Mouse (Mus musculus) hindbrain, embryonic 14.5 days (tissue): ENCODE measurements around the gene Srm. TPM values are rescaled to one million over a fixed set of nuclear protein-coding genes. Genes with fewer than 3 reads are reported as not detected.

ENCODE experiments used
- ATAC-seq: fragments of 200-750 bp; cut with Nextera tagmentation; 2 replicates; pipeline ENCODE4 v1.8.0; 2017; ENCODE audit warnings: moderate number of reproducible peaks, mild to moderate bottlenecking, moderate TSS enrichment, moderate library complexity; ENCODE audit not compliant: low FRiP score
- DNase-seq: peaks from one replicate; pipeline ENCODE4 v3.0.0-alpha.2; 2015; ENCODE audit warnings: low spot score
- H3K27ac ChIP-seq: fragments of 300-500 bp; sonication (generic); 2 replicates; pipeline ENCODE4 v1.5.1; 2014; ENCODE audit warnings: mild to moderate bottlenecking, moderate library complexity
- H3K27me3 ChIP-seq: fragments of 300-500 bp; sonication (generic); 2 replicates; pipeline ENCODE4 v1.6.1; 2014; ENCODE audit warnings: mild to moderate bottlenecking, low read length, mixed read lengths; ENCODE audit not compliant: control insufficient read depth, insufficient read depth
- H3K36me3 ChIP-seq: fragments of 300-500 bp; sonication (generic); replicated peaks from 2 replicates; pipeline ENCODE4 v1.6.1; 2014; ENCODE audit not compliant: control insufficient read depth, insufficient read depth
- H3K4me1 ChIP-seq: fragments of 300-500 bp; sonication (generic); replicated peaks from 2 replicates; pipeline ENCODE4 v1.6.1; 2014; ENCODE audit warnings: antibody characterized with exemption, low read length, mixed read lengths; ENCODE audit not compliant: control insufficient read depth, insufficient read depth
- H3K4me2 ChIP-seq: fragments of 300-500 bp; sonication (generic); replicated peaks from 2 replicates; pipeline ENCODE4 v1.6.1; 2014; ENCODE audit warnings: mild to moderate bottlenecking, moderate library complexity
- H3K4me3 ChIP-seq: fragments of 300-500 bp; sonication (generic); replicated peaks from 2 replicates; pipeline ENCODE4 v1.5.1; 2014; ENCODE audit warnings: mild to moderate bottlenecking, low read length
- H3K9ac ChIP-seq: fragments of 300-500 bp; sonication (generic); 2 replicates; pipeline ENCODE4 v1.6.1; 2014
- H3K9me3 ChIP-seq: fragments of 300-500 bp; sonication (generic); 2 replicates; pipeline ENCODE4 v1.6.1; 2016; ENCODE audit warnings: low read length; ENCODE audit not compliant: control insufficient read depth
- WGBS: fragments of 180-500 bp; shearing (Covaris S2); extraction: QIAGEN DNeasy Blood & Tissue Kit; methylation state at CpG from one replicate; pipeline ENCODE4 v1.1.7; 2014; 5-methylcytosine and 5-hydroxymethylcytosine counted together
- polyA plus RNA-seq: library from polyadenylated mRNA; unstranded; fragments of >200 nt; fragmentation: Nextera tagmentation; extraction: Ambion mirVana; gene quantifications from 2 replicates; pipeline ENCODE4 v1.2.1, GENCODE M21; 2014

The Srm gene
- polyA plus RNA-seq, 1 experiment from 2014 or later = 180 TPM

GRCm38 (mm10) chr4:148595916-148596315, 4.6 kb downstream of the Srm start:
- Histone ChIP-seq H3K4me3 (no peak overlapping the region), H3K4me2 (no peak overlapping the region), H3K9ac (no peak overlapping the region), H3K9me3 (no peaks in the 10 kb centered on the region), H3K36me3 (peaks cover 52% of the 10 kb centered on the region), H3K27me3 (no peaks in the 10 kb centered on the region), H3K27ac (no peak overlapping the region), H3K4me1 (peaks cover 12% of the 10 kb centered on the region)
- DNase-seq (no peak), ATAC-seq (no peak)
- WGBS = 90% methylated on average over 6 of the region's 6 CpGs

- Histone ChIP-seq H3K36me3 (peaks cover 52% of the 10 kb centered on the region), H3K9me3 (no peaks in the 10 kb centered on the region), H3K27me3 (no peaks in the 10 kb centered on the region), H3K9ac (no peak overlapping the region), H3K4me2 (no peak overlapping the region), H3K27ac (no peak overlapping the region), H3K4me3 (no peak overlapping the region), H3K4me1 (peaks cover 12% of the 10 kb centered on the region)
- 95% methylated on average over 3 of the region's 3 CpGs for WGBS
- DNase-seq (no peak), ATAC-seq (no peak)
Observed at GRCm38 (mm10) chr4:148596731-148597130, 5.4 kb downstream of the Srm start.

DNA sequence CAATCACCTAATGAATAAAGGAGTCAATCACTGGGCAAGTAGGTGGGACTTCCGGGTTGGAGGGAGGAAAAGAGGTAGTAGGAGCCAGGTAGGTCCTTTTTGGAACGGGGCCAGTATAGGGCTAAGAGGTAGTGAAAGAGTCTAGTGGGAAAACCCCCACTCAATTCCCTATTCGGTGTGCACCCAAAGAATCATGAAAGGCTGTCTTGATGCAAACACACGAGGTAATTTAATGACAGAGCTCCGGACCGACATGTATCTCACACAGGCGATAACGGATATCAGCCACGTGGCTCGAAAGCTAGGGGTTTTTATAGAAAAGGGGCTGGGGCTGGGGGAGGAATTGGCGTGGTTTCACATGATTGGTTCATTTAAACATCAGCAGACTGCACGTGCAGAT, 7.5 kb downstream of the Srm start:
- Histone ChIP-seq H3K36me3 (peaks cover 45% of the 10 kb centered on the region), H3K4me1 (no peaks in the 10 kb centered on the region), H3K27me3 (no peaks in the 10 kb centered on the region), H3K9me3 (no peaks in the 10 kb centered on the region), H3K27ac (no peak overlapping the region), H3K4me3 (no peak overlapping the region), H3K4me2 (no peak overlapping the region), H3K9ac (no peak overlapping the region)
- ATAC-seq (no peak), DNase-seq (no peak)
- 96% methylated on average over 12 of the region's 12 CpGs for WGBS

GRCm38 (mm10) chr4:148600316-148600715, 9.0 kb downstream of the Srm start:
- 91% methylated on average over 4 of the region's 4 CpGs for WGBS
- Histone ChIP-seq H3K4me3 (no peak overlapping the region), H3K4me1 (no peaks in the 10 kb centered on the region), H3K4me2 (no peak overlapping the region), H3K27ac (no peak overlapping the region), H3K36me3 (peaks cover 30% of the 10 kb centered on the region), H3K27me3 (no peaks in the 10 kb centered on the region), H3K9me3 (no peaks in the 10 kb centered on the region), H3K9ac (no peak overlapping the region)
- ATAC-seq = no peak
- DNase-seq = no peak

DNA sequence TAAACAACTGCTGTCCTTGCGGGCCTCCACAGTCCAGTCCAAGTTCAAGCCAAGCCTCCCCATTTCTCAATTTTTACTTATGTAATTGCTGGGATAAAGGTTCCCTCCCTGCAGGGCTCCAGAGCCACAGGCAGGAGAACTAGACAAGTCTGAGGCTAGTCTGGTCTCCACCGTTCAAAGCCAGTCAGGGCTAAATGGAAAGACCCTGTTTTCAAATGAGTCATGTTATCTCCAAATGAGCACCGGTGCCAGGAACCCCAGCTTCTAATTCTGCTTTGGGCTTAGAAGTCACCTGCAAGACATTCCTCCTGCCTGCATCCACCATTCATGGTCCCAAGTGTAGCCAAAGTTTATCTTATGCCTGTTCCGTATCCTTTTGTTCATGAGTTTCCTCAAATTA, 10.6 kb downstream of the Srm start:
- no peak overlapping the region for H3K27ac ChIP-seq
- no peaks in the 10 kb centered on the region for H3K4me1 ChIP-seq
- 87% methylated on average over 4 of the region's 4 CpGs for WGBS
- ATAC-seq (no peak), DNase-seq (no peak)
- H3K27me3 ChIP-seq = no peaks in the 10 kb centered on the region
- H3K36me3 ChIP-seq = peaks cover 14% of the 10 kb centered on the region
- no peak overlapping the region for H3K4me2 ChIP-seq
- no peaks in the 10 kb centered on the region for H3K9me3 ChIP-seq
- no peak overlapping the region for H3K9ac ChIP-seq
- no peak overlapping the region for H3K4me3 ChIP-seq

- Histone ChIP-seq H3K9ac (no peak within 1 kb of the TSS), H3K4me1 (no peaks in the 10 kb centered on the region), H3K4me3 (no peak within 1 kb of the TSS), H3K9me3 (no peaks in the 10 kb centered on the region), H3K4me2 (no peak within 1 kb of the TSS), H3K27ac (no peak within 1 kb of the TSS), H3K36me3 (peaks cover 8% of the 10 kb centered on the region; the same call in 1 of the 2 replicates), H3K27me3 (no peaks in the 10 kb centered on the region)
- ATAC-seq (no peak), DNase-seq (no peak)
- 93% methylated on average over 14 of the region's 14 CpGs for WGBS
Observed at GRCm38 (mm10) chr4:148602357-148603120, 11.2 kb downstream of the Srm start, which contains the start of gene Masp2. Gene Masp2 (plus strand): TSS chr4:148602554.

DNA sequence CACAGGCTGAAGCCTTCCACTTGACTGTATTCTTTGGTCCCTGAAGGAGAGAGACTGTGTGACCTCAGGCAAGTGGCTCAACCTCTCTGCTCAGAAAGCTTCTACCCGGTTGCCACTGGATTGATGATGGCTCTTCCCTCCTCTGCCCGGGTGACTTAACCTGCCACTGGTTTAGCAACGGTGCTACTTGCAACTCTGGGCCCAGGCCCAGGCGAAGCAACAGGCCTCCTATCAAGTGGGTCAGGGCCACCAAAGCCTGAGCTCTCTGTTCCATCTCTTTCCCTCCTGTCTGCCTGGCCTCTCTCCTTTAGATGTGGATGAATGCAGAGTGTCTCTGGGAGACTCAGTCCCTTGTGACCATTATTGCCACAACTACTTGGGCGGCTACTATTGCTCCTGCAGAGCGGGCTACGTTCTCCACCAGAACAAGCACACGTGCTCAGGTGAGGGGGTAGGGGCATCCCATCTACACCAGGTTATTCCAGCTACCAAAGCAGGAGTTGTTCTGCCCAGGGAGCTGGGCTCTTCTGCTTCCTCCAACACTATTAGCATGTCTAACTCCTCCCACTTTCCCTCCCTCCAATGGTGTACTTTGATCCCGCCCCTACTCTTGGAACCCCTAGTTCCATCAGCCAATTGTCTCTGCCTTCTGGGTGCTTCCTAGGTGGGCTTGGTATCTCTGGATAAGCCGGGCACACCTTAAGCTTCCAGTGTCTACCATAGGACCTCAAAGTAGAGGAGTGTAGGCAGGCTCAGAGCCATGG, 12.3 kb downstream of the Srm start:
- no peak for DNase-seq
- no peak overlapping the region for H3K9ac ChIP-seq
- ATAC-seq = no peak

DNA sequence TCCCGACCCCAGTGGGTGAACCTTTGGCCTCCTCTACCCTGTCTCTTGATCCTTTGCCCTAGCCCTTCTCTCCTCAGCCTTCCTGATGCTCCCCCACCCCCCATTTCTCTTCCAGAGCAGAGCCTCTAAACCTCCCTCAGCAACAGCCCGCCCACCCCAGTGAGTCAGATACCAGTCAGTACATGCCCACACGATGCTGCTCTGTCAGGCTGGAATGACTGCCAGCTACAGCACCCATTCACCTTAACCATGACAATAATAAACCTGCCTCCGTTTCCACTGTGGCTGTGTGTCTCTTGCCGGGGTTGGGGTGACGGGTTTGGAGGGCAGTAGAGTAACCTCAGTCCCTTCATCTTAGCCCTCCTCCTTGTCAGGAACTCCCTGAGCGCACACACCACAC, 12.8 kb downstream of the Srm start:
- Histone ChIP-seq H3K9ac (no peak overlapping the region), H3K9me3 (no peaks in the 10 kb centered on the region), H3K4me2 (no peak overlapping the region), H3K27ac (no peak overlapping the region), H3K4me3 (no peak overlapping the region), H3K27me3 (no peaks in the 10 kb centered on the region), H3K4me1 (no peaks in the 10 kb centered on the region), H3K36me3 (no peaks in the 10 kb centered on the region)
- 75% methylated on average over 7 of the region's 7 CpGs for WGBS
- DNase-seq (no peak), ATAC-seq (no peak)

More for the DNA sequence above, 12.3 kb downstream of the Srm start:
- no peak overlapping the region for H3K4me3 ChIP-seq
- no peaks in the 10 kb centered on the region for H3K4me1 ChIP-seq
- no peak overlapping the region for H3K4me2 ChIP-seq
- 79% methylated on average over 10 of the region's 10 CpGs for WGBS
- H3K27me3 ChIP-seq = no peaks in the 10 kb centered on the region
- no peaks in the 10 kb centered on the region for H3K9me3 ChIP-seq
- no peak overlapping the region for H3K27ac ChIP-seq
- H3K36me3 ChIP-seq = peaks cover 4% of the 10 kb centered on the region; the same call in 1 of the 2 replicates

DNA sequence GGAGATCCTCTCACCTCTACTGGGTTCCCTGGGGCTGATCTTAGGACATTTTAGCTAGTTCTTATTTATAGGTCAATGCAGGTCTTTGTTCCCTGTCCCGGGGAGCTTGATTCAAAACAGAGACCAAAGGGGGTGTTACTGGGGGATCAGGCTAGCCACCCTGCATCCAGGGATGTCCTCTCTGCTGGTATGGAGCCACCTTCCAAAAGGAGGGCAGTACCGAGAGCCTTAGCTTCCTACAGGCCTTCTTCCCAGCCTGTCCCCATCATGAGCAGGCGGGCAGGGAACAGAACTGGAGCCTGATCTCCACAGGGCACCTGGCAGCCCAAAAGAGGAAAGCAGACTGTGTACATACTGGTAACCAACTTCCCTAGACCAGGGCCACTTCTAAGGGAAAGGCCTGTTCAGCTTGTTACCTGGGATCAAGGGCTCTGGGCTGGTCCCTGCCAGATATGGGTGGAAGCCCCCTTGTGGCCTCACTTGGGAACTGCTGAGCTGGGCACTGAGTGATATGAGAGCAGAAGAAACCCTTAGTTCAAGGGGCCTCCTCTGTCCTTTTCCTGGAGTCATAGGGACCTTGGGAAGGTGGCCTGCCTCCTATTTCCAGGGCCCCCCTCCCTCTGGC, 13.3 kb downstream of the Srm start:
- H3K4me3 ChIP-seq = no peak overlapping the region
- WGBS = 94% methylated on average over 3 of the region's 3 CpGs
- no peak for ATAC-seq

More for the DNA sequence above, 13.3 kb downstream of the Srm start:
- Histone ChIP-seq H3K9ac (no peak overlapping the region), H3K27me3 (no peaks in the 10 kb centered on the region), H3K4me2 (no peak overlapping the region), H3K36me3 (no peaks in the 10 kb centered on the region), H3K27ac (no peak overlapping the region), H3K4me1 (no peaks in the 10 kb centered on the region), H3K9me3 (no peaks in the 10 kb centered on the region)
- DNase-seq = no peak
